Mouse (Mus musculus): ENCODE results near the gene Kank2.

GRCm38 (mm10) chr9:21823957-21824356 is 25.4 kb upstream of the Kank2 start:
- TF ChIP-seq EP300 (IDR thresholded peaks at IDR 0.05; ENCODE audit: low read length) = no peak
- TF ChIP-seq TBP (conservative IDR thresholded peaks at IDR 0.05; ENCODE audit: low read depth, low read length) = no peak
- TF ChIP-seq ZNF384 (IDR thresholded peaks at IDR 0.05; ENCODE audit: low read depth, low read length) = no peak
- TF ChIP-seq POLR2A (IDR thresholded peaks at IDR 0.05; ENCODE audit: low read depth, low read length) = no peak
- no peak for TF ChIP-seq CHD2 (IDR thresholded peaks at IDR 0.05; ENCODE audit: low read length)
- TF ChIP-seq CTCF (conservative IDR thresholded peaks at IDR 0.05 in 1 of 2, IDR thresholded peaks at IDR 0.05 in 1 of 2; ENCODE audit: low read depth in 2 of 2, low read length in 2 of 2) = no peak
- no peak for TF ChIP-seq HCFC1 (IDR thresholded peaks at IDR 0.05; ENCODE audit: low read depth, low read length)
- TF ChIP-seq NRF1 (IDR thresholded peaks at IDR 0.05; ENCODE audit: low read depth, low read length) = no peak
- no peak for TF ChIP-seq USF2 (conservative IDR thresholded peaks at IDR 0.05; ENCODE audit: low read depth, low read length)
- no peak for TF ChIP-seq NELFE (IDR thresholded peaks at IDR 0.05; ENCODE audit: low read depth, low read length)
- no peak for TF ChIP-seq TCF12 (IDR thresholded peaks at IDR 0.05; ENCODE audit: low read depth, low read length)
- TF ChIP-seq MAX (IDR thresholded peaks at IDR 0.05; ENCODE audit: low read length) = no peak
